Mouse (Mus musculus) liver, adult 2 months (tissue): ENCODE measurements around the gene Ifit3b. TPM values are rescaled to one million over a fixed set of nuclear protein-coding genes. Genes with fewer than 3 reads are reported as not detected.

ENCODE experiments used
- DNase-seq: peaks from one replicate; pipeline ENCODE4 v3.0.0-alpha.2; 2011; ENCODE audit warnings: low read depth, low spot score; ENCODE audit errors: extremely low read depth
- H3K27ac ChIP-seq: fragments of 200-500 bp; replicated peaks from 2 replicates; pipeline ENCODE4 v1.5.1; 2012; ENCODE audit warnings: low read depth, mild to moderate bottlenecking, control low read depth, inconsistent platforms, low read length; ENCODE audit not compliant: insufficient read depth
- H3K27me3 ChIP-seq: fragments of 200-500 bp; 2 replicates; pipeline ENCODE4 v1.6.1; 2012; ENCODE audit warnings: mild to moderate bottlenecking, moderate library complexity, low read length, inconsistent platforms; ENCODE audit not compliant: control insufficient read depth, insufficient read depth
- H3K36me3 ChIP-seq: fragments of 200-500 bp; 2 replicates; pipeline ENCODE4 v1.6.1; 2012; ENCODE audit warnings: low read length, inconsistent platforms; ENCODE audit not compliant: control insufficient read depth, insufficient read depth
- H3K4me1 ChIP-seq: fragments of 200-500 bp; 2 replicates; pipeline ENCODE4 v1.6.1; 2011; ENCODE audit warnings: low read length; ENCODE audit not compliant: control insufficient read depth, insufficient read depth
- H3K4me3 ChIP-seq: fragments of 200-500 bp; 2 replicates; pipeline ENCODE4 v1.5.1; 2011; ENCODE audit warnings: low read depth, mild to moderate bottlenecking, control low read depth, low read length, moderate library complexity; ENCODE audit not compliant: insufficient read depth
- H3K79me2 ChIP-seq: fragments of 200-500 bp; 2 replicates; pipeline ENCODE4 v1.6.1; 2012; ENCODE audit warnings: inconsistent platforms, mild to moderate bottlenecking, low read length, moderate library complexity; ENCODE audit not compliant: control insufficient read depth, insufficient read depth
- H3K9ac ChIP-seq: fragments of 200-500 bp; 2 replicates; pipeline ENCODE4 v1.6.1; 2012; ENCODE audit warnings: low read depth, mild to moderate bottlenecking, control low read depth, inconsistent platforms, low read length
- CTCF ChIP-seq: fragments of 200-500 bp; IDR thresholded peaks from 2 replicates; pipeline ENCODE4 v1.5.1; 2011; ENCODE audit warnings: low read depth, low read length, control low read depth
- POLR2A ChIP-seq: fragments of 200-500 bp; IDR thresholded peaks from 2 replicates; pipeline ENCODE4 v1.6.1; 2011; ENCODE audit warnings: low read length, control low read depth; ENCODE audit not compliant: insufficient read depth; ENCODE audit errors: extremely low read depth
- WGBS: fragments of 180-500 bp; shearing (Covaris S2); methylation state at CpG from one replicate; pipeline ENCODE4 v1.1.7; 2018; 5-methylcytosine and 5-hydroxymethylcytosine counted together
- polyA plus RNA-seq: library from polyadenylated mRNA; depleted of rRNA; stranded (reverse); fragments of >200 nt; gene quantifications from 2 replicates; pipeline ENCODE4 v1.2.3, GENCODE M21; 2012; rRNA removed
- total RNA-seq: library from RNA; depleted of rRNA; stranded (reverse); fragments of >200 nt; gene quantifications from 2 replicates; pipeline ENCODE4 v1.2.3, GENCODE M21; 2014; rRNA removed

Ifit3b gene
- total and polyA plus RNA-seq, 2 experiments, result 1.8 to 9.7 TPM

DNA sequence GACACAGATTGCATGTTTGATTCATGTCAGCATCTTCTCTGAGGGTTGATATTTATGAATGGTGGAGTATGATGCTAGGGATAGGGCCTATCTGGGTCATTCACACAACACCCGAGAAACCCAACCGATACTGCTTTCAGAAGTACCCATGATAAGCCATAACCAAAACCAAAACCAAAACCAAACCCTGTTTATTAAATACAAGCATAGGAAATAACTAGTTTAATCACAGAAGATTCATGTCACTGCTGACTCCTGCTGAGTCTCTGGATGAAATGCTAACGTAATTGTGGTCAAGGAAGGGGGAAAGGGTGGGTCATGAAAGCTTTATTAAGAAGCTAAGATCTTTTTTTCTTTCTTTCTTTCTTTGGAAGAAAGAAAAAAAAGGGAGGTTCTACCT lies 42.5 kb downstream of the Ifit3b start:
- no peaks in the 10 kb centered on the region for H3K27me3 ChIP-seq
- no peak for DNase-seq
- no peak overlapping the region for H3K27ac ChIP-seq
- 81% methylated on average over 3 of the region's 3 CpGs for WGBS
- H3K36me3 ChIP-seq, result peaks cover 3% of the 10 kb centered on the region; the same call in 1 of the 2 replicates
- no peak overlapping the region for H3K4me3 ChIP-seq
- TF ChIP-seq CTCF (no peak), POLR2A (no peak)
- H3K9ac ChIP-seq, result no peak overlapping the region
- H3K79me2 ChIP-seq, result no peaks in the 10 kb centered on the region
- no peaks in the 10 kb centered on the region for H3K4me1 ChIP-seq

DNA sequence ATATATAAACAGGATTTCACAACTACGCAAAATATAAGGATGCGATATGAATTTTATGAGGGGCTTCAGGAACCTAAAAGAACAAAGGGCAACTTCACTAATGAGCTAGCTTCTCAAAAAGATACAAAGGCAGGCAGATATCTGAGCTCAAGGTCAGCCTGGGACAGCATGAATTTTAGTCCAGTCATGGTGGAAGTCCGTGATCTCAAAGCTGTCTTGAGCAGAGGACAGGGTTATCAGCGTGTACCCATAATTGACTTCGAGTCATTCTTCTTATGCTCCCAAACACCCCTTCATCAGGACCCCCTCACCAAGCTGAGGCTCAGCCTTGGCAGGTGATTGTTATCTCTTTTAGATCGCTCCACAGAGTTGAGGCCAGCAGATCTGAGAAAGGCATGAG lies 43.2 kb downstream of the Ifit3b start:
- TF ChIP-seq CTCF, result no peak
- 87% methylated on average over 6 of the region's 6 CpGs for WGBS

DNA sequence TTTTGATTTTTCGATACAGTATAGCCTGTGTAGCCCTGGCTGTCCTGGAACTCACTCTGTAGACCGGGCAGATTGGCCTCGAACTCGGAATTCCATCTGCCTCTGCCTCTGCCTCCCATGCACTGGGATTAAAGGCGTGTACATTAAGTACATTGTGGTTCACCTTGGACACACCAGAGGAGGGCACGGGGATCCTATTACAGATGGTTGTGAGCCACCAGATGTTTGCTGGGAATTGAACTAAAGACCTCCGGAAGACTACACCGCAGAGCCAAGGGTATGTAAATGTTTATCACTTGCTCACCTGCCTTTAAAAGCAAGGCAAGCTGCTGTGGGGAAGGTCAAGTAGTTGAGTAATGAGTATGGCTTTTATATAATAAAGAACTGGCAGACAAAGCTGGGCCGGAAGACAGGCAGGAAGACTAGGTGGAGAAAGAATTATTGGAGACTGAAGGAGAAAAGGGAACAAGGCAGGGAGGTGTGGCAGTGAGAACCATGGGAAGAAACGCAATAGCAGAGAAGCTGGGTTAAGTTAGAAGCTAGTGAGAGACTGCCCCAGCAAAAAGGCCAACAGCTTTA lies 47.5 kb downstream of the Ifit3b start:
- no peaks in the 10 kb centered on the region for H3K79me2 ChIP-seq
- H3K9ac ChIP-seq, result no peak overlapping the region
- peaks cover 4% of the 10 kb centered on the region for H3K4me1 ChIP-seq
- WGBS, result 88% methylated on average over 10 of the region's 10 CpGs
- no peak overlapping the region for H3K4me3 ChIP-seq
- H3K36me3 ChIP-seq, result no peaks in the 10 kb centered on the region
- H3K27me3 ChIP-seq, result no peaks in the 10 kb centered on the region
- no peak for TF ChIP-seq POLR2A
- TF ChIP-seq CTCF, result no peak
- no peak overlapping the region for H3K27ac ChIP-seq
- no peak for DNase-seq

More for the DNA sequence above, 43.2 kb downstream of the Ifit3b start:
- H3K36me3 ChIP-seq, result peaks cover 3% of the 10 kb centered on the region; the same call in 1 of the 2 replicates
- no peak overlapping the region for H3K9ac ChIP-seq
- no peak for DNase-seq
- no peaks in the 10 kb centered on the region for H3K4me1 ChIP-seq
- H3K4me3 ChIP-seq, result no peak overlapping the region
- H3K79me2 ChIP-seq, result no peaks in the 10 kb centered on the region
- no peak overlapping the region for H3K27ac ChIP-seq
- no peaks in the 10 kb centered on the region for H3K27me3 ChIP-seq

DNA sequence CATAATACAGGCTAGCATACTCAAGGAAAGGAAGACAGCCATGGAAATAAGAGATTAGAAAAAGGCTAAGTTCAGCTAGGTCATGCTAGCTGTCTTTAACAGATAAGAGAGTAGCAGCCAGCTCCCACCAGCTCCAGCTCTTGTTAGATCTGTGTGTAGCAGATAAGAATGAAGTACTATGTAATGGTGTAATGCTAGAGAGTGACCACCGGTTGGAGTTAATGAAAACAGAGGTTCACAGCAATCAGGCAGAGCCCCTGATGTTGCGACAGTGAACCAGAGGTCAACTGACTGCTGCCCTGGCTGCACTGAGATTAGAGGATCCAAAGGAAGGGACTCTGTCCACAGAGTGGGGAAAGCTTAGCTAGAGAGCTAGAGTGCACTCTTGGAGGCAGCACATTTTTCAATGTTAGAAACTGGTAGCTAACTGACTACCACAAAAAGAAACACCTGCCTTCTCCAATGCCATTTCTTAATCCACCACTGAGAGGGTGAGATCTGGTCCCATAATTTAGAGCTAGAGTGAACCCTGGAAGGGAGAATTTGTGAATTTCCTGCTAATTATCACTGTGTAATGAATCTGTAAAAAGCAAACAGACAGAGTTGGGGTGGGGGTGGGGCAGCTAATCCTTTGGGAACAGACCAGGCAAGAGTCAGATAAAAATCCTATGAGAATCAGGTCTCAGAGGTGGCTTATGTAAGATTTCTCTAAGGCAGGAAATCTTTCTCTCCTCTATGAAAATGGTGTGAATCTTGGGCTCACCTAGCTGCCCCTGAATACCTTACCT lies 48.9 kb downstream of the Ifit3b start:
- peak; percentile 48 for DNase-seq

DNA sequence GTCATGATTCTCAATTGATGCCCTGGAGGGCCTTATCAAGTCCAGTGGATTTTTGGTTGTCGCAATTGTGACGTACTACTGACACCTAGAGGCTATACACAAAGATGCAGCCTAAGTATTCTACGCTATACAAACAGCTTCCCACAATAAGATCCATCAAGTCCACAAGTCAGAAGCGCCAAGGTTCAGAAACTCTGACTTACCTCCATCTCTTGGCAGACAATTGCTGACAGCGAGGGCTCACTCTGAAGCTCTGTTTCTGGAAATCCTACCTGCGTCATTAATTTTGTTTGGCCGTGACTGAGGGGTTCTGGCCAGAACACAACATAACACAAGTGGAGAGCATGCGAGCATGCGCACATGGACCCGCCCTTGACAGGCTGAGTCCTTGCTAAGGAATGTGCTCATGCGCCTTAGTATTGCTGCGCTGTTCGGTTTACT lies 54.3 kb downstream of the Ifit3b start:
- TF ChIP-seq CTCF (peak; percentile 41), POLR2A (no peak)
- Histone ChIP-seq H3K4me3 (peak overlapping the region; percentile 18; the same call in 1 of the 2 replicates), H3K79me2 (no peaks in the 10 kb centered on the region), H3K4me1 (peaks cover 3% of the 10 kb centered on the region; the same call in 1 of the 2 replicates), H3K27me3 (no peaks in the 10 kb centered on the region), H3K36me3 (no peaks in the 10 kb centered on the region), H3K27ac (no peak overlapping the region), H3K9ac (no peak overlapping the region)
- peak; percentile 52 for DNase-seq
- WGBS, result 41% methylated on average over 13 of the region's 13 CpGs

More for the DNA sequence above, 48.9 kb downstream of the Ifit3b start:
- Histone ChIP-seq H3K79me2 (no peaks in the 10 kb centered on the region), H3K4me3 (no peak overlapping the region), H3K27ac (no peak overlapping the region), H3K36me3 (no peaks in the 10 kb centered on the region), H3K4me1 (peaks cover 4% of the 10 kb centered on the region), H3K27me3 (no peaks in the 10 kb centered on the region), H3K9ac (no peak overlapping the region)
- no peak for TF ChIP-seq POLR2A
- no peak for TF ChIP-seq CTCF
- WGBS, result 4% methylated on average over 2 of the region's 2 CpGs

DNA sequence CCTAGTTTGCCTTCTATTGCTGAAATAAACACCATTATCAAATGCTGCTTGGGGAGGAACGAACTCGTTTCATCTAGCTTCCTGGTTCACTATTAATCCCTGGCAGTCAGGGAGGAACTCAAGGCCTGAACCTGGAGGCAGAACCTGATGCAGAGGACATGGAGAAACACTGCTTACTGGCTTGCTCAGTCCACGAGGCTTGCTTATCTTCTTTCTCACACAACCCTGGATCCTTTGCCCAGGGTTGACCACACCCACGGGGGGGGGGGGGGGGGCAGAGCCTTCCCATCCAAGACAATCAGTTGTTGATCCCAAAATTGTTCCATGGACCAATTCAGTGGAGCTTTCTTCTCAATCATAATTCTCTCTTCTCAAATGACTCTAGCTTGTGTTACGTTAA lies 55.0 kb downstream of the Ifit3b start:
- H3K79me2 ChIP-seq, result no peaks in the 10 kb centered on the region
- no peak for DNase-seq
- TF ChIP-seq POLR2A (no peak), CTCF (no peak)
- no peak overlapping the region for H3K27ac ChIP-seq
- H3K4me3 ChIP-seq, result no peak overlapping the region
- peaks cover 3% of the 10 kb centered on the region; the same call in 1 of the 2 replicates for H3K4me1 ChIP-seq
- no peaks in the 10 kb centered on the region for H3K27me3 ChIP-seq
- no peaks in the 10 kb centered on the region for H3K36me3 ChIP-seq
- WGBS, result 40% methylated on average over 5 of the region's 5 CpGs
- H3K9ac ChIP-seq, result no peak overlapping the region

Other genes with a start within 250 kb of the Ifit3b start
- 0.34 TPM in 1 of 2 replicates, not detected in the other for gene Ch25h, start 132.8 kb upstream of the Ifit3b start, total RNA-seq
- gene Ch25h, start 132.8 kb upstream of the Ifit3b start, polyA plus RNA-seq, result 0.09 and 0.22 TPM in 2 replicates
- 159 and 192 TPM in 2 replicates for gene Lipa, start 80.5 kb upstream of the Ifit3b start, total RNA-seq
- 137 and 146 TPM in 2 replicates for gene Lipa, start 80.5 kb upstream of the Ifit3b start, polyA plus RNA-seq
- gene Ifit2, start 57.3 kb upstream of the Ifit3b start, total RNA-seq, result 3.6 and 8.0 TPM in 2 replicates
- gene Ifit2, start 57.3 kb upstream of the Ifit3b start, polyA plus RNA-seq, result 0.29 and 0.35 TPM in 2 replicates
- 21.3 and 39.2 TPM in 2 replicates for gene Ifit3, start 24.4 kb upstream of the Ifit3b start, total RNA-seq
- 3.4 and 5.8 TPM in 2 replicates for gene Ifit3, start 24.4 kb upstream of the Ifit3b start, polyA plus RNA-seq
- 0.34 and 0.92 TPM in 2 replicates for gene Ifit1bl1, start 6.0 kb upstream of the Ifit3b start, total RNA-seq
- 0.07 and 0.18 TPM in 2 replicates for gene Ifit1bl1, start 6.0 kb upstream of the Ifit3b start, polyA plus RNA-seq
- gene Ifit1bl2, start 32.8 kb downstream of the Ifit3b start, total RNA-seq, result 0.07 and 0.09 TPM in 2 replicates
- gene Ifit1bl2, start 32.8 kb downstream of the Ifit3b start, polyA plus RNA-seq, result not detected in 2 replicates
- gene Ifit1, start 32.9 kb downstream of the Ifit3b start, total RNA-seq, result 9.6 and 15.9 TPM in 2 replicates
- gene Ifit1, start 32.9 kb downstream of the Ifit3b start, polyA plus RNA-seq, result 4.2 and 7.0 TPM in 2 replicates
- 65.6 and 85.9 TPM in 2 replicates for gene Slc16a12, start 139.3 kb downstream of the Ifit3b start, total RNA-seq
- gene Slc16a12, start 139.3 kb downstream of the Ifit3b start, polyA plus RNA-seq, result 18.6 and 23.1 TPM in 2 replicates